Mouse (Mus musculus) cerebellum, adult 2 months (tissue): ENCODE measurements around the gene Pole3. TPM values are rescaled to one million over a fixed set of nuclear protein-coding genes. Genes with fewer than 3 reads are reported as not detected.
A peak's percentile ranks its signal among the peaks of the same experiment; 100 is the strongest.

Experiments used
- DNase-seq, 2 experiments: peaks; one replicate each; pipeline ENCODE4 v3.0.0; 2021
- H3K27ac ChIP-seq: fragments of 200-500 bp; 2 replicates; pipeline ENCODE4 v1.5.1; 2012; ENCODE audit warnings: low read length, control low read depth, inconsistent platforms; ENCODE audit not compliant: insufficient read depth
- H3K27me3 ChIP-seq: fragments of 200-500 bp; 2 replicates; pipeline ENCODE4 v1.6.1; 2012; ENCODE audit warnings: inconsistent platforms, mild to moderate bottlenecking, low read length, moderate library complexity; ENCODE audit not compliant: control insufficient read depth, insufficient read depth
- H3K4me1 ChIP-seq: fragments of 200-500 bp; 2 replicates; pipeline ENCODE4 v1.6.1; 2011; ENCODE audit warnings: low read length; ENCODE audit not compliant: control insufficient read depth, insufficient read depth
- H3K4me3 ChIP-seq: fragments of 200-500 bp; replicated peaks from 2 replicates; pipeline ENCODE3; 2011; ENCODE audit warnings: mild to moderate bottlenecking, low read depth, low read length, control low read depth; ENCODE audit not compliant: insufficient read depth
- CTCF ChIP-seq: fragments of 200-500 bp; IDR thresholded peaks from 2 replicates; pipeline ENCODE4 v1.5.1; 2011; ENCODE audit warnings: low read depth, mild to moderate bottlenecking, control low read depth, low read length, moderate library complexity, borderline replicate concordance; ENCODE audit not compliant: insufficient read depth
- POLR2A ChIP-seq: fragments of 200-500 bp; IDR thresholded peaks from 2 replicates; pipeline ENCODE4 v1.6.1; 2011; ENCODE audit warnings: low read length, control low read depth, borderline replicate concordance; ENCODE audit not compliant: insufficient read depth
- WGBS: fragments of 180-500 bp; shearing (Covaris S2); methylation state at CpG from one replicate; pipeline ENCODE4 v1.1.7; 2018; 5-methylcytosine and 5-hydroxymethylcytosine counted together
- polyA plus RNA-seq: library from polyadenylated mRNA; depleted of rRNA; stranded (reverse); fragments of >200 nt; gene quantifications from 2 replicates; pipeline ENCODE4 v1.2.3, GENCODE M21; 2012

Pole3 gene
- polyA plus RNA-seq, 1 experiment = 34.5 TPM

DNA sequence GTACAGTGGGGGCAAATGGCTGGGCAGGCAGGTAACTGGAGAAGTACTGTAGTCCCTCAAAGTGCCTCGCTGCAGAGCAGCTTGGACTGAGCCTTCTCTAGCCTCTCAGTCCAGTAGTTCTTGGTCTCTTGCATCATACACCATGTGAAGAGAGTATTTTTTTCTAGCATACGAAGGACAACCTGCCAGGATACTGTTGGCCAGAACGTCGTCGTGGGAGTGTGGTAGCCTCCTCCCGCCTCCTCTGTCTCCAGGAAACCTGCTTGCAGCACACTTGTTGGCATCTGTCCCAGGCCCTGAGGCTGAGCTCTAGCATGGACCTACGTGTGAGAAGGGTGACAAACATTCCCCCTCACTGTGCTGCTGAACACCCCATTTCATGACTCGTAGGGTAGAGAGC is 28.1 kb downstream of the Pole3 start:
- Histone ChIP-seq H3K27ac (no peak overlapping the region), H3K27me3 (no peaks in the 10 kb centered on the region), H3K4me3 (no peak overlapping the region), H3K4me1 (peaks cover 13% of the 10 kb centered on the region)
- WGBS = 17% methylated on average over 8 of the region's 8 CpGs
- DNase-seq = peak in 1 of 2 experiments; percentile 53
- TF ChIP-seq CTCF = no peak
- no peak for TF ChIP-seq POLR2A

DNA sequence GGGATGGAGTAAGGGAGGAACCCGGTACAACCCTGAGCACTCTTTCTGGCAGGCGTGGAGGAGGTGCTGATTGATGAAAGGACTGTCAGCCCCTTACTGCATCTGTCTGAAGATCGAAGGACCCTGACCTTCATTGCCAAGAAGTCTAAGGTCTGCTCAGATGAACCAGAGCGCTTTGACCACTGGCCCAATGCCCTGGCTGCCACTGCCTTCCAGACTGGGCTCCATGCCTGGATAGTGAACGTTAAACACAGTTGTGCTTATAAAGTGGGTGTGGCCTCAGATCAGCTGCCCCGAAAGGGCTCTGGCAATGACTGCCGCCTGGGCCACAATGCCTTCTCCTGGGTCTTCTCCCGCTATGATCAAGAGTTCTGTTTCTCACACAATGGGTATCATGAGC is 28.9 kb downstream of the Pole3 start:
- TF ChIP-seq POLR2A (no peak), CTCF (no peak)
- WGBS = 19% methylated on average over 8 of the region's 8 CpGs
- Histone ChIP-seq H3K27ac (no peak overlapping the region), H3K27me3 (no peaks in the 10 kb centered on the region), H3K4me1 (peaks cover 13% of the 10 kb centered on the region), H3K4me3 (no peak overlapping the region)
- DNase-seq = no peak

DNA sequence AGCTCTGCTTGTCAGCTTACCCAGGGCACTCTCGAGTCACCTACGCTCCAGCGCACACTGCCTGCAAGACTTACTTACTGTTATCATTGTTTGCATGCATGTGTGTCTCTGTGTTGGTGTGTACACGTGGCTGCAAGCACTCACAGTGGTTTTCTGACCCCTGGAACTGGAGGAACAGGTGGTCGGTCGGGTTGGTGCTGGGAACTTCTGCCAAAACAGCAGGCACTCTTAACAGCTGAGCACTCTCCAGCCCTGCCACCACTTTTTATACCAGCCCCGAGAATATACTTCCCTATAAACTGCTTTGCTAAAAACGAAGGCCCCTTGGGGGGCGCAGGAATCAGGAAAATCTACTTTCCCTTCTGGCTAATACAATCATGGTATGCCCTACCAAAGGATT is 30.6 kb downstream of the Pole3 start:
- H3K27ac ChIP-seq = no peak overlapping the region
- no peak for TF ChIP-seq POLR2A
- TF ChIP-seq CTCF = no peak
- H3K27me3 ChIP-seq = no peaks in the 10 kb centered on the region
- DNase-seq = no peak
- H3K4me1 ChIP-seq = peaks cover 13% of the 10 kb centered on the region
- H3K4me3 ChIP-seq = no peak overlapping the region
- WGBS = 29% methylated on average over 9 of the region's 9 CpGs

GRCm38 (mm10) chr4:62492682-62493081 is 32.2 kb downstream of the Pole3 start:
- WGBS = 60% methylated on average over 2 of the region's 2 CpGs
- Histone ChIP-seq H3K4me3 (no peak overlapping the region), H3K4me1 (peaks cover 13% of the 10 kb centered on the region), H3K27me3 (no peaks in the 10 kb centered on the region), H3K27ac (no peak overlapping the region)
- no peak for DNase-seq
- TF ChIP-seq POLR2A = no peak

GRCm38 (mm10) chr4:62487914-62488313 is 37.0 kb downstream of the Pole3 start:
- TF ChIP-seq CTCF (no peak), POLR2A (no peak)
- Histone ChIP-seq H3K27me3 (no peaks in the 10 kb centered on the region), H3K27ac (no peak overlapping the region), H3K4me1 (no peaks in the 10 kb centered on the region), H3K4me3 (no peak overlapping the region)
- WGBS = 75% methylated on average over 2 of the region's 2 CpGs
- DNase-seq = no peak

DNA sequence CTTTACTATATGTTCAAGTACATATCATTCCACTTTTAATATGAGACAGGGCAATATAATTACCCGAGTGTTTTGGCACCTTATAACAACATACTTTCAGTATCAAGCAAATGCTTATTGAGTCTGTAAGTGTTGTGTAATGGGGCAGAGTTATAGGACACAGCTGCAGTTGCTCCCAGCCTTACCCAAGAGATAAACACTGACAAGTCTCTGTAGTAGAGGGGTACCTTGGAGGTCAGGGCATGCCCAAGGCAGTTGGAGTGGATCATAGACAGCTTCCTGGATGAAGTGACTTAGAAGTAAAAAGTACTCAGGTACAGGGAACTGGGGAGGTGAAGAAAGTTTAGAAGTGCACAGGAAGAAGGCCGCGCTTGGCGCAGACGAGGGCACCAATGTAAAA is 37.7 kb downstream of the Pole3 start:
- 95% methylated on average over 5 of the region's 5 CpGs for WGBS

DNA sequence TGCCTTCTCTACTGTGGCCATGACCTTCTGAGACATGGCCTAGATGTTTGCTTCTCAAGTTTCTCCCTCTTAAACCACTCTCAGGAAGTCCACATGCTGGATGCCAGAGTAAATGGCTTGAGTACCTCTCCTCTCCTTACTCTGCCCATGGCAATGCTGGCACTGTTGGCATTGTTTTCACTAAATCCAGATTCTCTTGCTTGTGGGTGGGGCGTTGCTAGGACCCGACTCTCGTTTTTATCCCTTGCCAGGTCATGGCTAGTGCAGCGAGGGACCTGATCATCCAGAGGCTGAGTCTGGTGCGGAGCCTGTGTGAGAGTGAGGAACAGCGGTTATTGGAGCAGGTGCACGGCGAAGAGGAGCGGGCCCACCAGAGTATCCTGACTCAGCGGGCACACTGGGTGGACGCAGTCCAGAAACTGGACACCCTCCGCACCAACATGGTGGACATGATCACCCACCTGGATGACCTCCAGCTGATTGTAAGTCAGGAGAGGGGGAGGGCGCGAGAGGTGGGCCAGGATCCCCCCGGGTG is 38.6 kb downstream of the Pole3 start:
- no peak overlapping the region for H3K4me3 ChIP-seq
- H3K27me3 ChIP-seq = no peaks in the 10 kb centered on the region
- 84% methylated on average over 15 of the region's 15 CpGs for WGBS
- no peak for DNase-seq
- TF ChIP-seq POLR2A (no peak), CTCF (no peak)
- no peaks in the 10 kb centered on the region for H3K4me1 ChIP-seq
- no peak overlapping the region for H3K27ac ChIP-seq

More for the DNA sequence above, 37.7 kb downstream of the Pole3 start:
- Histone ChIP-seq H3K4me1 (no peaks in the 10 kb centered on the region), H3K4me3 (no peak overlapping the region), H3K27ac (no peak overlapping the region), H3K27me3 (no peaks in the 10 kb centered on the region)
- no peak for DNase-seq
- TF ChIP-seq CTCF (no peak), POLR2A (no peak)

DNA sequence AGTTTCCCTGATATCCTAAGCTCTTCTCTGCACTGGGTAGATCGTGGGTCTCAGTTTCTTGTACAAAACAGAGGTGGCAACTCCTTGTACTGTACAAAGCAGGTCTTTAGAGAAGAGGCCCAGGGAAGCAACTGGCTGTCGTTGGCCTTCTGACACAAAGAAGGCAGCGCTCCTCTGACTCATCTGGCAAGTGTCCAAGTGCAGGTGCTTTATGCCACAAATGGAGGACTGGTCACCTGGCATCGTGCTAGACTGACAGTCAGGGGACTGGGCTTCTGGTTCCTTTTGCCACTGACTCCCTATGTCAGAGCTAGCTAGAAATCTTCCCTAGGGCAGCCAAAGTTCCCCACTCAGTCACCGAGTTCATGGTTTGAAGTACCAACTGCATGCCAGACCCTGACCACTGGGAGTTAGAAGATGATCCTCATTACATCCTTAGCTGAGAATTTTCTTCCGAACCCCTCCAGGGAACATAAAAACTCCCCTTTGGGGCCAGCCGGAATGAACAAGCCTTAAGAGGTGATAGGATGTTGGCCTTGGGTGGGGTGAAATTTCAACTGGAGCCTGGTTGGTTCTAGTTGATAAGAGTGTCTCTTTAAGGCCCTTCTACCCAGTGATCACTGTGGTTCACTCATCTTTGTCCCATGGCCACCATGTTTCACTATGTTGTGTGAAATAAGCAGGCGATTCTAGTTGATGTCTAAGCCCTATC is 39.3 kb downstream of the Pole3 start:
- WGBS = 62% methylated on average over 8 of the region's 8 CpGs
- TF ChIP-seq POLR2A (no peak), CTCF (no peak)
- DNase-seq = peak in 1 of 2 experiments; percentile 46
- Histone ChIP-seq H3K27ac (no peak overlapping the region), H3K4me1 (no peaks in the 10 kb centered on the region), H3K4me3 (no peak overlapping the region), H3K27me3 (no peaks in the 10 kb centered on the region)
